Mouse (Mus musculus): ENCODE results near the gene Adh7. TPM values are rescaled to one million over a fixed set of nuclear protein-coding genes. Genes with fewer than 3 reads are reported as not detected.

Adh7 gene
- not detected for total RNA-seq (2023)

GRCm38 (mm10) chr3:138217631-138218264 is at the start of gene Adh7:
Gene Adh7, plus strand, starts transcription at chr3:138217760.

GRCm38 (mm10) chr3:138193683-138194302 is 23.8 kb upstream of the Adh7 start, which contains the start of gene 4930579F01Rik:
Gene 4930579F01Rik, minus strand, starts transcription at chr3:138193825.

GRCm38 (mm10) chr3:138260721-138261669 is 43.4 kb downstream of the Adh7 start, which contains the start of gene Adh1:
Gene Adh1, plus strand, starts transcription at chr3:138260991.

Other genes starting within 250 kb of the Adh7 start
- 10 to 100 TPM; 47.2 to 47.8 TPM for gene Dapp1, start 236.2 kb upstream of the Adh7 start, total RNA-seq (2023)
- gene 1110002E22Rik, start 152.7 kb upstream of the Adh7 start, total RNA-seq (2023) = not detected
- not detected for gene Gm5105, start 150.4 kb upstream of the Adh7 start, total RNA-seq (2023)
- 1 to 10 TPM; 1.9 to 2.9 TPM for gene Trmt10a, start 74.3 kb upstream of the Adh7 start, total RNA-seq (2023)
- 1 to 10 TPM; 1.4 to 2.0 TPM for gene Mttp, start 72.8 kb upstream of the Adh7 start, total RNA-seq (2023)
- gene 4930579F01Rik, start 23.9 kb upstream of the Adh7 start, total RNA-seq (2023) = not detected
- gene Adh1, start 43.2 kb downstream of the Adh7 start, total RNA-seq (2023) = not detected
- not detected for gene Adh6a, start 95.5 kb downstream of the Adh7 start, total RNA-seq (2023)
- gene Adh6b, start 124.0 kb downstream of the Adh7 start, total RNA-seq (2023) = not detected
- not detected for gene Adh4, start 197.7 kb downstream of the Adh7 start, total RNA-seq (2023)
- gene Adh5, start 225.3 kb downstream of the Adh7 start, total RNA-seq (2023) = 10 to 100 TPM; 34.3 to 35.3 TPM

Data from neutrophil, adult 83 days (primary cell).